Mouse (Mus musculus) kidney, adult 18-20 months (tissue): ENCODE measurements at regions not wholly inside any gene's neighbourhood (a gene's known extent, or its start where the extent isn't known, plus 50 kb on each side); places are given as distances from the start of the nearest gene placed in this dataset.

ENCODE experiments used
- DNase-seq: peaks from one replicate; pipeline ENCODE4 v3.0.0; 2021

GRCm38 (mm10) chr5:73803431-73803830, 152.3 kb downstream of the Spata18 start:
- DNase-seq, result no peak

GRCm38 (mm10) chr5:73804556-73805230, 153.5 kb downstream of the Spata18 start:
- DNase-seq, result no peak

DNA sequence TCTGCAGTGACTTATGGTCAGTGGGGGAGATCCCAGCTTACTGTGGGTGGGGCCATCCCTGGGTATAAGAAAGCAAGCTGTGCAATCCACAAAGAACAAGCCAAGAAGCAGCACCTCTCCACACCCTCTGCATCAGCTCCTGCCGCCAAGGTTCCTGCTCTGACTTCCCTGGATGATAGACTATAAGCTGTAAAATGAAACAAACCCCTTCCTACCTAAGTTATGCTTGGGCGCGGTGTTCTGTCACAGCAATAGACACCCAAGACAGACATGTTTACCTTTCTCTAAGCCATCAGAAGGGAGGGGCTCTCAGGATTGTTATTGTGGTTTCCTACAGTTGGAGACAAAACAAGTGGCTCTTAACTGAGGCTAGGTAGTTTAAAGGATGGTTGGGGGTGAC, 159.5 kb downstream of the Spata18 start:
- no peak for DNase-seq

- no peak for DNase-seq
Measured at GRCm38 (mm10) chr5:73811094-73811521, 159.9 kb downstream of the Spata18 start.

GRCm38 (mm10) chr5:73815752-73816151, 164.6 kb downstream of the Spata18 start:
- no peak for DNase-seq

DNA sequence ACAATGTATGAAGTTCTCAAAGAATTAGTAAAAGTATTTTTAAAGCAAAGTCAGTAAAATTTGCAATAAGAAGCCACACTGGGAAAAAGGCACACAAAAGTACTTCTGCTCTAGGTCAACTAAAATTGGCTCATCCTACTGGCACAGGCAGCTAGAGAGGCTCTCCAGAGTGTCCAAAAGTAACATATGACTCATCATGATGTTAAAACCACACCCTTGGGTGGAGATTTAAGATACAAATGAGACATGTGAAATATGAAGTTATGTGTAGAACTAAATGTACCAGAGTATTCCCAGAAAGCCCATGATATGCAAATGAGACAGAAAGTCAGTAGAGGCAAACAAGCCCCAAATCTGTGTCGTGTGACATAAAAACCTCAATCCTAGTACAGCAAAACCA, 166.0 kb downstream of the Spata18 start:
- no peak for DNase-seq

- no peak for DNase-seq
Measured at GRCm38 (mm10) chr5:73821956-73822545, 170.9 kb downstream of the Spata18 start.

GRCm38 (mm10) chr5:73823421-73823820, 172.2 kb downstream of the Spata18 start:
- no peak for DNase-seq

GRCm38 (mm10) chr5:73826941-73827340, 175.8 kb downstream of the Spata18 start:
- no peak for DNase-seq

DNA sequence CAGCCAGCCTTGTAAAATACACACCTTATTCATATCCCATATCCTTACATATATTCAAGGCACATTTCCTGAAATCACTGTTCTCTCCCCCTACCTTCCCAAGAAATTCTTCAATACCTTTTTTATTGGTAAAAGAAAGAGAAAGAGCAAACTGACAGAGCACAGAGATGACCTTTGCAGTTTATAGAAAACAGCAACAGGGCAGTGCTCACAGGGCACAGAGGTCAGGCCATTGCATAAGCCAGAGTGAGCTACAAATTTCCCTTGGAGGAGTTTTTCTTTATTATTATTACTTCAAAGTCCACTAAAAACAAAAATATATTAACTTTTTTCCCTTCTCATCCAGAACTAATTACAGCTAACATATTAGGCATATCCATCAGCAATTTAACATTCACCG, 182.5 kb downstream of the Spata18 start:
- no peak for DNase-seq

DNA sequence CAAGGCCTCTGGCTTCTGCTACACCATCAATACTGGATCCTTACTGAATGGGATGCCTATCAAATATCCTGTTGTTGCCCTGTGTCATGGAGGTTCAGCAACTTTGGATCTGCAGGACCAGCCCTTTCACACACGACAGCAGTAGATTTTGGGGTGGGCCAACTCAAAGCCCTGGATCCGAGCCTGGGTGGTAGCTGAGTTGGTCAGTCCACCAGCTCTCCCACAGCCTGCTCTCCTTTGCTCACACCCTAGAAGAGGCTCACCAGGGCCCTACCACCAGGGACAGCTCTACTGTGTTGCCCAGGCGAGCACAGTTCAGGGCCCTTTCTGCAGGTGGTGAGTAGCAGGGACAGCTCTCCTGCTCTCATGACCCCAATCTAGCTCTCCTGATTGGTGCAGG, 192.6 kb downstream of the Spata18 start:
- DNase-seq, result no peak

DNA sequence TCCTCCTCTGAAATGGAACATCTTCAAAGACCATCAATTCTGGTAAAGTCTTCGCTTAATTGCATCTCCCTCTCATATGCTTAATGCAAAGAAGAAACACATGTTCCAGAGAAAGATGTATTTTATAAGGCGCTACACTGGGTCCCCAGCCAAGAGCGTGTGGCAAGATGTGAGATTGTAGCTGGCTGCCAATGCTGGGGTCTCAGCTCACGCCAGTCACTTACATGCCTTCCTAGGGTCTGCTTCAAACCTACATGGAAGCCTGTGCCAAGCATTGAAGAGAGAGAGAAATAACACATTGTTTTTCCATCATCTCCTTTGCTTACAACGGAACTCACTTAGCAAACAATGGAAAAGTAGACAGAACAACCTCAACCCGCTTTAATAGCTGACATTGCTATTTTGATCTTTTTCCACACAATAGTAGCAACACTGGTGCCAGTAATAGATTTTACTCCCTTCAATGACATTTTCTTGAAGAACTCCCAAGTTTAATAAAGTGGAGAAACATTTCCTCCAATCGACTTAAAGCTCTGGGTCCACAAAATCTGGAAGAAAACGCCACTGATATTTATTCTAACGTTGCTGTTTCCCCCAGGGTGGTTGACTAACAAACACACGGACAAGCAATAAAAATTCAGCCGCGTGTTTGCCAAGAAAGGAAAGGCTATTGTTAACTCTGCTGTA, 195.1 kb downstream of the Spata18 start:
- DNase-seq, result no peak

GRCm38 (mm10) chr5:73846783-73847151, 195.6 kb downstream of the Spata18 start:
- DNase-seq, result no peak

DNA sequence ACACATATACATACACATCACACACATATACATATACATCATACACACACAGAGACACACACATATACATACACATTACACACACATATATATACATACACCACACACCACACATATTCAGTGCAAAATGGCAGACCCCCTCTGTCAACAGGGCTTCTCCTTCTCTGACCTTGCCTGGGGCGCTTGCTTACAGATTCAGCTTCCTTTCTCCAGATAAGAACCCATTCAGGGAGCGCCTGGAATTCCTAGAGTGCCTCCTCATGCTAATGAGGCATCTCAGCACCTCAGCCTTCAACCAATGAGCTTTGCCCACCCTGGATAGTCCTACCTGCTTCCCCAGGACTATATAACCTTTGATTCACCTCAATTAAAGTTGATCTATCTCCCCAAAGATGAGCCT, 200.3 kb downstream of the Spata18 start:
- DNase-seq, result no peak

DNA sequence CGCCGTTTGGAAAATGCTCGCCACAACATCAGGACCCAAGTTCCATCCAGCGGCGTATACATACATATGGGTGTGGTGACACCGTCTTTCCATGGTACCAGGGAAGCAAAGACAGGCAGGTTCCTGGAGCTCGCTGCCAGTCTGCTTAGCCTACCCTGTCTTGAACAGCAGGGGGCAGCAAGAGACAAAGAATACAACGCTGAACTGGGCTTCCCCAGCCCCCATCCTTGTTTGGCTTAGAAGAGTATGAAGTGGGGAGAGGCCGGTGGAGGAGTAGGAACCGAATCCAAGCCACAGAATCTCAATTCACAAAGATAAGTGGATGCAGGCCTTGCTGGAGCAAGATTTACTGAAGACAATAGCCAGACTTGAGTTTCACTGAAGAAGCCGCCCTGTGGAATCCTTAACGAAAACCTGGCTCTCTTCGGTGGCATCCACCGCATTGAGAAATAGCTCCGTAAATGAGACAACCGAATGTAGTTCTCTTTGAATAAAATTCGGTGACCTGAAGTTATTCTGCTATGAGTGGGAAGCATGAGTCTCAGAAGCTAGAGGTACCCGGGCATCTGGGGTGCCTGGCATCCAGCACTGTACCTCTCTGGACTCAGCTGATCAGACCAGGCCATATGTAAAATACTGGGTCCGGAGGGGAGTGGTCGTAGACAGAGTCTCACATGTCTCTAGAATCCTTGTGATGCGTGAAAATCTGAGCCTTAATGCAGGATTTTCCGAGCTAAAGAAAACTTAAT, 203.0 kb downstream of the Spata18 start:
- DNase-seq, result peak; percentile 73

- DNase-seq, result no peak
Measured at GRCm38 (mm10) chr5:73854774-73855371, 203.7 kb downstream of the Spata18 start.

DNA sequence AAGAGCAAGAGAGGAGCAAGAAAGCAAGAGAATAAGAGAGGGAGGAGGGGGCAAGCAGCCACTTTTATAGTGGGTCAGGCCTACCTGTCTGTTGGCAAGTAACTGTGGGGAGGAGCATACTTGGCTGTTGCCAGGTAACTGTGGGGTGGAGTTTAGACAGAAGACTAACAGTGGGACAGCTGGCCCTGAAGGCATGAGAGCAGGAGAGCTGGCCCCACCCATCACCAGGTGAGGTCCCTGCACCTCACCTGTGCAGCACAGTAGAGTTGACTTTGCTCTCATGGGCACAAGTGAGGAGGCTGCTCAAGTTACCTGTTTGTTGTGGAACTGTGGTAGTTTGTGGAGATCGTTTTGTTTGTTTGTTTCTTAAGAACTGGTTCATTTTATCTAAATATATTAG, 208.1 kb downstream of the Spata18 start:
- DNase-seq, result no peak

GRCm38 (mm10) chr5:73864138-73864761, 204.0 kb downstream of the Usp46 start:
- DNase-seq, result peak; percentile 55

DNA sequence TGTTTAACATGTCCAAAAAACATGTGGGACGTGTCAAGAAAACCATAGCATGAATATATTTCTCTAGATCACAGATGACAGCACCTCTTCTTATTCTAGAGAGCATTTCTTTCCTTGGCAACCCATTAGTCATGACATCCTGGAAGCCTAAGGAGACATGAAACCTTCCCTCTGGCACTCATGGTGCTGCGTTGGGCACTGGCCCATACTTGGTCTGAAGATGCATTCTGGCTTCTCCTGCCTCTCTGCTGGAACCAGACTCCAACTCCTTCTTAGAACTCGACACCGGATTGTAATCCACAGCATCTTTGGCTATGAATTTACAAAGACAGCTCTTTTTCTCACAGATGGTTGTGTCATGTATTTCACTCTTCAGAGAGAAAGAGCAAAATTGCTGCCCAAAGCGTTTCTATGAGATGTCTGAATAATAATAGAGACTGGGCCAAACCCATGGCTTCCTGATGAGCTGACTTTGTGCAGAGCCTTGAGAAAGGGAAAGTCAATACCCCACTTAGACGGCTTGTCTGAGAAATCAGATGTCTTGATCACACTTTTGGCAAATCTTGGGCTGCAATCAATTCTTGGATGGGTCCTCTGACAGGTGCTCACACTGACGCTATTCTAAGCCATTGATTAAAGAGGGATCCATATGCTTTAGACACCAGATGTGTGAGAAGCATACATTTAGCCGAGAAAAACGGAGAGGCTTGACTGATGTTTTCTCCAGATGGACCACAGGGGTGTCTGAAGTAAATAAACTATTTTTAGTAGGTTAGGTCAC, 195.4 kb downstream of the Usp46 start:
- DNase-seq, result no peak

DNA sequence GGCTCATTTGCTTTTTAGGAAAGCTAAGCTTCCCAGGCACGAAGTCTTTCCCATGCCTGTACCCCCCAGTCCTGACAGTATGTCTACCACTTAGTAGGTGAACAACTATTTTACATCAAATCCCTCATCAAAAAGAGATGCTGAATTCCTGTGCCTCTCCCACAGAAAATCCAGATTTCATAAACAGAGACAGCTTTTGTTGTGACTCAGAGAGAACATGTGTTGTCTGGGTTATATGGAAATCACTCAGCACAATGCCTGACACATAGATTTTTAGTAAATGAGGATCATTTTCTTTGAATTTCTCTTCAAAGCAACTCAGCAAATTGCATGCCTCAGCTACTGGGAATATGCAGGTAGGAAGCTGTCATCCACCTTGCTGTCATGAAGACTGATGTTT, 193.5 kb downstream of the Usp46 start:
- DNase-seq, result no peak

DNA sequence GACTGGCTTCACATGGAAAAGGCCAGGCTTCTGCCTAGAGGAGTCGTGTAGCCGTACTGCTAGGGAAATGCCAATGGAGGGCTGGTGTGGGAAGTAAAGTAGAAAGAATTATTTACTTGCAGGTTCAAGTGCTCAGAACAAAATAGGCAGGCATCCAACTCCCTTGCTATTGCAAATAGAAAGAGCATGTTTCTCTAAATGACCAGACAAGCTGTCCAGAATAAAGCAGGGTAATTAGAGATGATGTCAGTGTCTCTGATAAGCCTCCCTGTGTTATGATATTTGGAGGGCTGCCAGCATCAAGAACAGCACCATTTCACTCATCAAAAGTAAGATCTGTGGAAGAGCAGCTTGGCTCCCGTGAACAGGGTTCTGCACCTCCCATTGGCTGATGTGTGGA, 192.4 kb downstream of the Usp46 start:
- no peak for DNase-seq

DNA sequence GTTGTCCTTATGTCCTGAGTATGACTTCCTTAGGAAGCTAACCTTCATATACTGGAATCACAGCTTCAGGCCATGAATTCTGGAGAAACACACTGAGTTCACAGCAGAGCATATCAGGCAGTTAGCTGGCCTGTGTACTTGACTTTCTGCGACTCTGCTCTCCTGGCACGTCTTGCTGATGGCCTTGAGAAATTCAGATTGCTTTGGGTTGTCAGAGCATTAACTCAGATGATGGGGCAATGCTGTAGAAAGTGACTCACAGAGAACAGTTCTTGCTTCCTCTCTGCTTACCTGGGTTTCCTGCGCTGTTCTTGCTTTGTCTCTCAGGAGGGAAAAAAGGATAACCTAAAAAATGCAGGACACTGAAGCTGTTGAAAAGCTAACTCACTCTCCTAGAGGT, 187.3 kb downstream of the Usp46 start:
- DNase-seq, result no peak
